Mouse (Mus musculus): ENCODE results near the gene Pi16. TPM values are rescaled to one million over a fixed set of nuclear protein-coding genes. Genes with fewer than 3 reads are reported as not detected.

The Pi16 gene
- total RNA-seq, 1 experiment = 0.71 TPM

DNA sequence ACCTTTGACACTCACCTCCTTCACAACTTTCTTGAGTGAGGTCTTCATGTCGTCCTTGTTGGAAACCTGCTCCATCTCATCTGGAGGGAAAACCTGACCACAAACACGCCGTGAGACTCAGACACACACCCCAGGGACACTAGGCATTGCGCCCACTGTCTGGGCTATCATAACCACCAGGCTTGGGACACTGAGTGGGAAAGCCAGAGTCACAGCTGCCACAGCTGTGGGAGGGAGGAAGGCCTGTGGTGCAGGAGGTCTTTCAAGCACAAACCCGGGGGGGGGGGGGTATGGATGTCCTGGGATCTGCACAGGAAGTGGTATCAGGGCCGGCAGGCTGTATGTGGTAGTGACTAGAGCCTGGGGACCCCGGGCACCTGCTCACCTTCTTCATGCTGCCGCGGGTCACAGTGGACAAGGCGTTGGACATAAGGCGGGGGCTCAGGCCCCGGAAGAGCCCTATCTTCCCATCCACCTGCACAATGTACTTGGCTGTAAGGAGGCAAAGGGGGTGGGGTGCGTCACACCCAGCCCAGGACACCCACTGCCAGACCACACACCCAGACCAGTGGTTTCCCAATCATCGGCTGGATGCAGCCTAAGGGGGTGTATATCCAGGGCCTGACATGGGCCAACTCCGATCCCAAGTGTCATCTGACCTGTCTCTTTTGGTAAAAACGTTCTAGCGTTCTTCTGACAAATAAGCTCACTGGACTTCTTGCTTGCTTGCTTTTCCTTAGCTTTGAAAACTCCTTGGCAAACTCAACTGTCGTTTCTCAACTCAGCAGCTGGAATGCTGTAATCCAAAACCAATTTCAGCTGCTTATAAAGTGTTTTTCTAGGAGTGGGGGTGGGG, 23.2 kb downstream of the Pi16 start:
- no peak for DNase-seq (ENCODE audit: low read depth, low spot score)
- TF ChIP-seq HCFC1 (IDR thresholded peaks at IDR 0.05; ENCODE audit: borderline replicate concordance, insufficient read depth, low read length) = no peak
- no peak for TF ChIP-seq CHD2 (IDR thresholded peaks at IDR 0.05; ENCODE audit: low read depth, low read length)
- TF ChIP-seq ZC3H11A (IDR thresholded peaks at IDR 0.05; ENCODE audit: borderline replicate concordance, low read depth, low read length) = no peak
- no peak for TF ChIP-seq ZNF384 (IDR thresholded peaks at IDR 0.05; ENCODE audit: low read depth, low read length)
- TF ChIP-seq MAFK (IDR thresholded peaks at IDR 0.05; ENCODE audit: insufficient read depth, low read depth, low read length) = no peak
- no peak overlapping the region for H3K9ac ChIP-seq (ENCODE audit: insufficient read depth, low read depth, low read length, poor library complexity, severe bottlenecking)
- no peak overlapping the region for H3K4me3 ChIP-seq (ENCODE audit: insufficient read depth in 1 of 2, low read depth in 1 of 2, low read length in 2 of 2, poor library complexity in 1 of 2, severe bottlenecking in 1 of 2)
- peaks cover 6 to 25% of the 10 kb centered on the region in 2 experiments; a peak in 3 of 4 replicates for H3K4me1 ChIP-seq (ENCODE audit: control insufficient read depth in 2 of 2, insufficient read depth in 2 of 2, low read length in 2 of 2, poor library complexity in 1 of 2)
- H3K9me3 ChIP-seq (ENCODE audit: control insufficient read depth, insufficient read depth, low read depth, low read length) = no peaks in the 10 kb centered on the region
- in situ Hi-C loops (cut with MboI; ENCODE audit: low sequenced_read_pairs in 2 of 2, unreplicated experiment in 2 of 2) = no loop called here
- H3K36me3 ChIP-seq (ENCODE audit: control insufficient read depth, insufficient read depth, low read length, poor library complexity, severe bottlenecking) = peaks cover 47% of the 10 kb centered on the region
- no peak overlapping the region for H3K27ac ChIP-seq (ENCODE audit: insufficient read depth, low read depth, low read length, poor library complexity, severe bottlenecking)

DNA sequence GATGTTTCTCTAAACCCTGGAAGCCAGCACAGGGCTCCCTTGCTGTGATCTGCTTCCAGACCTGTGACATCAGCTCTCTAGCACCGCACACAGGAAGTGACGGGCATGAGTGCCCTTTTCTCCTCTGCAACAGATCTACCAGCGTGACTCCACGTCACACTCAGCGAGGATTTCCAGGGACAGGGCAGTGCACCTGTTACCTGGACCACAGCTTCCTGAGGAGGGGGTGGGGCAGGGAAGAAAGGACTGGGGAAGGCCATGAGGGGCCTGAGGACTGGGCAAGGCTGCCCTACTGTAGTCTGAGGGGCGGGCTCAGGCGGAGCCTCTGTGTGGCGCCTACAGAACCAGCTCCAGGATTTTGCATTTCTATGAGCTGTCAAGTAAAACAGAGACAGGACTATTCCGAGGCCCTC, 24.1 kb downstream of the Pi16 start:
- 0 out of 4 replicates have a peak overlapping the region, but pooled peaks of 1 of the 2 experiments have one; percentile 9 for H3K4me3 ChIP-seq (ENCODE audit: insufficient read depth in 1 of 2, low read depth in 1 of 2, low read length in 2 of 2, poor library complexity in 1 of 2, severe bottlenecking in 1 of 2)
- H3K36me3 ChIP-seq (ENCODE audit: control insufficient read depth, insufficient read depth, low read length, poor library complexity, severe bottlenecking) = peaks cover 40% of the 10 kb centered on the region

DNA sequence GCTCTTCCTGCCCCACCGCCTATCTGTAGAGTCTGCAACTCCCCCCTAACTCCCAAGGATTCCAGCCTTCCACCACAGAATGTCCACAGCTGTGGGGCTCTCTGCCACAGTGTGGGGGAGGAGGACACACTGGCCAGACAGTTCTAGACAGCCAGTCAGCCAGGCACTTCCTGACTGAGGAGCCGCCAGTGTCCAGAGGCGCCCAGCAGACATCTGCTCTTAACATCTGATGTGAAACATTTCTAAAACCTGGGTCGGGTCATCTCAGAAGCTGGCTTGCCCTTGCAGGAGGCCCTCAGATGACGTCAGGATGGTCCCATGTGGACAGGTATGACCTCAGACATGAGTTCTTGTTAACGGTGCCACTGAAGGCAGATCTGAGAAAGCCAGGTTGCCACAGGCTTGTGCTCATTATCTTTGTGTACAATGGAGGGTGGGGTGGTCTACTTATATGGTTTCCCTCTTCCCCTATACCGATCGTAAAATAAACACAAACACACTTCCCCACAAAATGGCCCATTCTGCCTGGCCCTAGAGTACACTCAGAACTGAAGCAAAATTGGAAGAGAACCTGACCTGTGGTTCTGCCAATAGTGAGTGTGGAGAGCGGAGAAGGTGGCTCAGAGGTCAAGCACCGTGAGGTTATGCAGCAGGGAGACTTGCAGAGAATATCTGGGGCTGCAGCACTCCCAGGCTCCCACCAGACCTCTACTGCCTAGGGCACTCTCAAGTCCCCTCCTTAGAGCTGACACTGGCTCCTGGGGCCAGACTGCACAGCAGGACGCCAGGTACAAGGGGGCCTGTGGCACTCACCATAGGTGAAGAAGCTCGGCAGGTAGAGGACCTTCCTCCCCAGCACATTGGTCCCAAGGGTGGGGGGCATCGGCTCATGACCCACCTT, 24.8 kb downstream of the Pi16 start:
- DNase-seq (ENCODE audit: low read depth, low spot score) = no peak
- H3K9me3 ChIP-seq (ENCODE audit: control insufficient read depth, insufficient read depth, low read depth, low read length) = no peaks in the 10 kb centered on the region
- peaks cover 35% of the 10 kb centered on the region for H3K36me3 ChIP-seq (ENCODE audit: control insufficient read depth, insufficient read depth, low read length, poor library complexity, severe bottlenecking)
- 0 out of 4 replicates have a peak overlapping the region, but pooled peaks of 1 of the 2 experiments have one; percentile 9 for H3K4me3 ChIP-seq (ENCODE audit: insufficient read depth in 1 of 2, low read depth in 1 of 2, low read length in 2 of 2, poor library complexity in 1 of 2, severe bottlenecking in 1 of 2)
- TF ChIP-seq HCFC1 (IDR thresholded peaks at IDR 0.05; ENCODE audit: borderline replicate concordance, insufficient read depth, low read length) (no peak), ZNF384 (IDR thresholded peaks at IDR 0.05; ENCODE audit: low read depth, low read length) (no peak), ZC3H11A (IDR thresholded peaks at IDR 0.05; ENCODE audit: borderline replicate concordance, low read depth, low read length) (no peak), CHD2 (IDR thresholded peaks at IDR 0.05; ENCODE audit: low read depth, low read length) (no peak), MAFK (IDR thresholded peaks at IDR 0.05; ENCODE audit: insufficient read depth, low read depth, low read length) (no peak)
- in situ Hi-C loops (cut with MboI; ENCODE audit: low sequenced_read_pairs in 2 of 2, unreplicated experiment in 2 of 2) = no loop called here
- 0 out of 2 replicates have a peak overlapping the region, but pooled peaks have one; percentile 29 for H3K27ac ChIP-seq (ENCODE audit: insufficient read depth, low read depth, low read length, poor library complexity, severe bottlenecking)
- H3K9ac ChIP-seq (ENCODE audit: insufficient read depth, low read depth, low read length, poor library complexity, severe bottlenecking) = no peak overlapping the region
- peaks cover 8 to 28% of the 10 kb centered on the region in 2 experiments; a peak in 3 of 4 replicates for H3K4me1 ChIP-seq (ENCODE audit: control insufficient read depth in 2 of 2, insufficient read depth in 2 of 2, low read length in 2 of 2, poor library complexity in 1 of 2)

More for the DNA sequence above, 24.1 kb downstream of the Pi16 start:
- Histone ChIP-seq H3K27ac (ENCODE audit: insufficient read depth, low read depth, low read length, poor library complexity, severe bottlenecking) (0 out of 2 replicates have a peak overlapping the region, but pooled peaks have one; percentile 47), H3K9ac (ENCODE audit: insufficient read depth, low read depth, low read length, poor library complexity, severe bottlenecking) (no peak overlapping the region), H3K9me3 (ENCODE audit: control insufficient read depth, insufficient read depth, low read depth, low read length) (no peaks in the 10 kb centered on the region), H3K4me1 (ENCODE audit: control insufficient read depth in 2 of 2, insufficient read depth in 2 of 2, low read length in 2 of 2, poor library complexity in 1 of 2) (peaks cover 8 to 28% of the 10 kb centered on the region in 2 experiments; a peak in 3 of 4 replicates)
- in situ Hi-C loops (cut with MboI; ENCODE audit: low sequenced_read_pairs in 2 of 2, unreplicated experiment in 2 of 2) = no loop called here
- DNase-seq (ENCODE audit: low read depth, low spot score) = no peak
- TF ChIP-seq CHD2 (IDR thresholded peaks at IDR 0.05; ENCODE audit: low read depth, low read length) (no peak), ZC3H11A (IDR thresholded peaks at IDR 0.05; ENCODE audit: borderline replicate concordance, low read depth, low read length) (no peak), ZNF384 (IDR thresholded peaks at IDR 0.05; ENCODE audit: low read depth, low read length) (no peak), HCFC1 (IDR thresholded peaks at IDR 0.05; ENCODE audit: borderline replicate concordance, insufficient read depth, low read length) (no peak)

DNA sequence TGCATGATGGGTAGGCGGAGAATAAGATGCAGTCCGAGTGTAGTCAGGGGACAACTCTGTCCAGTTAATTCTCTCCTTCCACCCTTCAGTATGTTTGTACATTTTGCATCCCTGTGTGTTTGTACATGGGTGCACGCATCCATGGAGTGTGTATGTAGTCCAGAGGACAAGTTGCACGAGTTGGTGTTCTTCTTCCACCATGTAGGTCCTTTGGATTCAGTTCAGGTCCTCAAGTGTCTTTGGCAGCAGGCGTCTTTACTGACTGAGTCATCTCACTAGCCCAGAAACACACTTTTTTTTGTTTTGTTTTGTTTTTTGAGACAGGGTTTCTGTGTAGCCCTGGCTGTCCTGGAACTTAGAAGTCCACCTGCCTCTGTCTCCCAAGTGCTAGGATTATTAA, 25.8 kb downstream of the Pi16 start:
- Histone ChIP-seq H3K27ac (ENCODE audit: insufficient read depth, low read depth, low read length, poor library complexity, severe bottlenecking) (no peak overlapping the region), H3K4me1 (ENCODE audit: control insufficient read depth in 2 of 2, insufficient read depth in 2 of 2, low read length in 2 of 2, poor library complexity in 1 of 2) (peaks cover 8 to 29% of the 10 kb centered on the region in 2 experiments; a peak in 3 of 4 replicates), H3K4me3 (ENCODE audit: insufficient read depth in 1 of 2, low read depth in 1 of 2, low read length in 2 of 2, poor library complexity in 1 of 2, severe bottlenecking in 1 of 2) (no peak overlapping the region), H3K9me3 (ENCODE audit: control insufficient read depth, insufficient read depth, low read depth, low read length) (no peaks in the 10 kb centered on the region), H3K9ac (ENCODE audit: insufficient read depth, low read depth, low read length, poor library complexity, severe bottlenecking) (no peak overlapping the region), H3K36me3 (ENCODE audit: control insufficient read depth, insufficient read depth, low read length, poor library complexity, severe bottlenecking) (peaks cover 29% of the 10 kb centered on the region; the same call in 1 of the 2 replicates)
- TF ChIP-seq MAFK (IDR thresholded peaks at IDR 0.05; ENCODE audit: insufficient read depth, low read depth, low read length) (no peak), ZNF384 (IDR thresholded peaks at IDR 0.05; ENCODE audit: low read depth, low read length) (no peak), HCFC1 (IDR thresholded peaks at IDR 0.05; ENCODE audit: borderline replicate concordance, insufficient read depth, low read length) (no peak), CHD2 (IDR thresholded peaks at IDR 0.05; ENCODE audit: low read depth, low read length) (no peak)
- in situ Hi-C loops (cut with MboI; ENCODE audit: low sequenced_read_pairs in 2 of 2, unreplicated experiment in 2 of 2) = no loop called here
- DNase-seq (ENCODE audit: low read depth, low spot score) = no peak
